Mouse (Mus musculus) ZHBTc4 (cell line): Measurements from ENCODE around the gene H6pd.

Experiments used
- DNase-seq: peaks from one replicate; pipeline ENCODE4 v3.0.0-alpha.2; 2011; ENCODE audit warnings: low read depth, low spot score

Gene H6pd

DNA sequence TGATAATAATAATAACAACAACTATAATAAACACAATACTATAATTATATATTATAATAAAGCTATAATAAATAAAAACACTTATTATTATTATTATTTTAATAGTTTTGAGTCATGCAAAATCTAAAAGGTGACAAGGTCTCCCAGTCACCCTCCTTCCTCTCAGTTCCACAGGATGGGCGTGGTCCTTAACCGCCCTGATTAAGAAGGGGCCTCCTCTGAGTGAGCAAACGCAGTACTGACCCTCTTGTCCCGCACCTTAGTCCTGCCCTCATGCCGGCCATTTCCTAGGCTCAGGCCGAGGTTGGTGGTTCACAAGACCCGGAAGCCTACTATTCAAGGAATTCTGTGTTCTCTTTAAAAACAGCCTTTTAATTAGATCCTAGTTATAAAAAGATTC is 14.7 kb upstream of the H6pd start:
- no peak for DNase-seq

DNA sequence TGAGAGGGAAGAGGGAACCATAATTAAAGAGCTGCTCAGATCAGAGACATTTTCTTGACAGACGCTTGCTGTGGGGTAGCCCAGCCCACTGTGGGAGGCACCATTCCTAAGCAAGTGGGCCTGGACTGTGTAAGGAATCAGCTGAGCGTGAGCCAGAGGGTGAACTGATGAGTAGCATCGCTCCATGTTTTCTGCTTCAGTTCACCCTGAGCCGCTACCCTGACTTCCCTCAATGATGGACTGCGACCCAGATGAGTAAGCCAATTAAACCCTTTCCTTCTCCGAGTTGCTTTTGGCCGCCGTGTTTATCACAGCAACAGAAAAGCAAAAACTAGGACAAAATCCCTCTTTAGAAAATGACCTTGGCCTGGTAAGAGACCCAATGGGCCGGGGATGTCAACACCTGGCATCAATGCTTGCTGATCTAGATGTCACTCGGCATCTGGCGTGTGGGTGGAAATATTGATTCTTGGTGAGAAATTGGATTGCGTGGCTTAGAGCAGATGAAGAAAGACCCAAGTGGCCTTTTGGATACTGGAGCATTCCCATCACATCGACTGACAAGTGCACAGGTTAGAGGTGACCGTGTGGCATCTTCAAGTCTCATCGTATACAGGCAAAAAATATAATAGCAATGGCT is 11.0 kb upstream of the H6pd start:
- no peak for DNase-seq

DNA sequence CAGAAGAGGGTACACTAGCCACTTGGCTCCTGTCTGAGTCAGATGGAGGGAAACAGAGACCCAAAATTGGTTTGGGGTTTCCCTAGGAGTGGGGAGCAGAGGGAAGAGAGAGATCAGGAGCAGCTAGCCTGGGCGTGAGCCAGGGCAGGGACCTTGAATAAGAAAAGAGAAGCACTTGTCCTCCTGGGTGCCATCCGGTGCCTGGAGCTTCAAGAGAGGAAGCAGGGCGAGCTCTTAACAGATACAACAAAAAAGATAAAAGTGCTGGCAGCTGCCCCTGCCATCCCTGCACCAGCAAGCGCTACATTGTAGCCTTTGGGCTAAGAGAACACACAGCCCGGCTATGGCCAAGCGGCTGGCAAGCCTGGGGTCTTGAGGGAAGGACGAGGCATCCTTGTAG is 6.6 kb upstream of the H6pd start:
- DNase-seq, result no peak

DNA sequence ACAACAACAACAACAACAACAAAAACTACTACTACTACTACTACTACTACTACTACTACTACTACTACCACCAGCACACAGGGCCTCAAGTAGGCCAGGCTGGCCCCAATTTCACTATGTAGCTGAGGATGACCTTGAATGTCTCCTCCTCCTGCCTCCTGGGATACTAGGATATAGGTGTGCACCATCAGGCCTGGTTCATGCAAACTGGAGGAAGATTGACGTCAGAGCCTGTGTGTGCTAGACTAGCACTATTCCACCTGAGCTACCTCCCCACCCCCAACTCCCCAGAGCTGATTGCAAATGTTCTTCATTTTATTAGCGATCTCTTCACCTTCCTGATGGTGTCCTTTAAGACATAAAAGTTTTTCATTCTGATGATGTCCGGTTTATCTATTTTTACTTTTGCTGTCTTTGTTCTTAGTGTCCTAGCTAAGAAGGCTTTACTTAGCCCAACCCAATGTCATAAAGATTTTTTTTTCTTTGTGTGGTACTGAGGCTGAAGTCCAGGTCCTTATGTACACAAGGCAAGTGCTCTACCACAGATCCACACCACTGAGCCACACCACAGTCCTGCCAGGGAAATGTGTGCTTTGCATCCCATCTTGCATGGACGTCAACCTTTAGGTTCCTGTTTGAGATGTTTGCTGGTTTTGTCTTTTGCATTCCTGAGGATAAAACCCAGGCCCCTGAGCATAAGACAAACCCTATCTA is 5.7 kb upstream of the H6pd start:
- no peak for DNase-seq

DNA sequence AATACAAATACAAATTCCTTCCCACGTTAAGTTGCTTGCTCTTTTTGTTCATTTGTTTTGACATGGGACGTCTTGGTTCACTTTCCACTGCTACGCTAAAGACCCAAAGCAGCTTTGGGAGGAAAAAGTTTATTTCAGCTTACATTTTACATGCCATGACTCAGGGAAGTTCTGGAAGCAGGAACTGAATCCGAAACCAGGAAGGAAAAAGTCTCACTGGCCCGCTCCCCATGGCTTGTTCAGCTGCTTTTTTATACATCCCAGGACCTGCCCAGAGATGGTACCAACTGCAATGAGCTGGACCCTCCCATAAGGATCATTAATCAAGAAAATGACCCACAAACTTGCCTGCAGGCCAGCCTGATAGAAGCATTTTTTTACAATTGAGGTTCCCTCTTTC is 5.0 kb upstream of the H6pd start:
- no peak for DNase-seq

DNA sequence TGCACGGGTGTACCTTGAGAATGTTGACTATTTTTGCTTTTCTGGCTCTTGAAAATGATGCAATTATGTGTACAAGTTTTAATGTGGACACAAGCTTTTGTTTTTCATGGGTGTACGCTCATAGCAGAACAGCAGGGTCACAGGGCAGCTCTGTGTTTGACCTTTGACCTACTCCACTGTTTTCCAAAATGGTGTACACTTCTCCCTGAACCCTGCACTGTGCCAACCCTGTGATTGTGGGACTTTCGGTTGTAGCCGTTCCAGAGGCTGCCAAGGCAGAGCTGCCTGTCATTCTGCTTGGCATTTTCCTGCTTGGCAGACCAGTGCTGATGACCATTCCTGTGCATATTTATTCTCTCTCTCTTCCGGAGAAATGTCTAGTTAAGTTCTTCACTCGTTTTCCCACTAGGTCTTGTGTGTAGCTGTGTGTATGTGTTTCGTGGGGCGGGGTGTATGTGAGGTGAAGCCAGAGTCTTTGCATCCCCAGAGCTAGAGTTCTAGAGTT is 4.4 kb upstream of the H6pd start:
- no peak for DNase-seq

DNA sequence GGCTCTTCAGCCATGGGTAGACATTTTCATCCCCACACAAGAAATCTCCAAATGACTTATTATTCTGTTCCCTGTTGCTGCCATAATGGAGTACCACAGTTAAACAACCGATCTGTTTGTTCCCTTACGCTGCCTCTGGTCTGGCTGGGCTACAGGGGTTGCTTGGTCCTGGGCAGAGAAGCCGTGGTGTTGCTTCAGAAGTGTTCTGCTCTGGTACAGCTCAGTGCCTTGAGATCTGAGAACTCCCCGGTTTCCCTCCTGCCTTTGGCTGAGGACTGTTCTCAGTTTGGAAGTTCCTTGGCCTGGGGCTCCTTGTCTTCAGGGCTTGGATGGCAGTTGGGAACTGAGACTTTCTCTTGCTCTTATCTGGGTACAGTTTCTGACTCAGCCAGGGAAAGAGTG is 3.5 kb upstream of the H6pd start:
- no peak for DNase-seq

DNA sequence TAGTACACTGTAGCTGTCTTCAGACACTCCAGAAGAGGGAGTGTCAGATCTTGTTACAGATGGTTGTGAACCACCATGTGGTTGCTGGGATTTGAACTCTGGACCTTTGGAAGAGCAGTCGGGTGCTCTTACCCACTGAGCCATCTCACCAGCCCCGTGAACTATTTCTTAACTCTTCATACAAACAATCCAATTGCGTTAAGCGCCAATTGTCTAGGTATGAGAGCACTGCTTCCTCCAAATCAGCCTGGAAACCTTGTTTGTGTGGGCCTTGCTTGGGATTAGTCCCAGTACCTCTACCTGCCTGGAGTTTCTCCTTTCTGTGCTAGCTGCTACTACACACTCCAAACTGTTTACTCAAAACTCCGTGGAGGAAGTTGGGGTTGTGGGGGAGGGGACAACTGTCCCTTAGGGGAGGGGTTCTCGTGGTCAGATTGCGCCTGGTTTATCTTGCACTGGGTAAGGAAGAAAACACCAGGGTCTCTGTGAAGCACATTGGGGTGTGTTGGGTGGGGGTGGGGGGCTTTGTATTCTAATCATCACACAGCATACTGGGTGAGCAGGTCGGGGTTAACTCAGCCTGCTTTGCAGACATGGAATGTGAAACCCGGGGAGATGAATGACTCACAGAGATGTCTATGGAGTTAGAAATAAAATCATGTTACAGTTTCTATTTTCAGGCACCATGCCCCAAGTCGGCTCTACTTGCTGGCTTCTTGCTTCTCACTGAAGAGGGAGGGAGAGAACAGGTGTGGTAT is 2.9 kb upstream of the H6pd start:
- DNase-seq, result no peak

DNA sequence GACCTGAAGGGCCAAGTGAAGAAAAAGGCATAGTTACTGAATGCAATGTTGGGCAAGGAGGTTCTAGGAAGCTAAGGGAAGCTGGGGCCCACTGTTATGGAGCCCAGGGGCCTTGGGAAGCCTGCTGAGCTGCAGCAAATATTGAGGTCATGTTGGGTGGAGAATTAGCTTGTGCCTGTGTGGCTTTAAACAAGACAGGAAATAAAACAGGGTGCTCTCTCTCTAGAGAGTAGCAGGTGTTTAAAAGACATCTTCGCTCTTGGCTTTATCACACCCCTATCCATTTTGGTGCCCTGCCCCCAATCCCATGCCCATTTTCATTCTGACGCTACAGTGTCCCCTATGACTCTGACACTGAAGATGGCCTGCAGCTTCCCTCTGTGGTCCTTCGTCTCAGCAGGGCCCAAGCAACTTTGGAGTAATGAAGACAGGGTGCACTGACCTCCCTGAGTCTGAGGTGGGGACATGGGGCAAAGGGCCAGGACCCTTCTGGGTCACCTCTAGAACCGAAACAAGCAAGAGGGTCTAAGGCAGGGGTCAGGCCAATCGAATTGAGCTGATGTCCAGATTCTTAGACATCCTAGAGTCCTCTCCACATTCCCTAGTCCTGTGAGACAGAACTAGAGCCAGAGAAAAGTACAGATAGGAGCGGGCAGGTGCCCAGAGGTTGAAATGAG is 1.4 kb upstream of the H6pd start:
- no peak for DNase-seq

DNA sequence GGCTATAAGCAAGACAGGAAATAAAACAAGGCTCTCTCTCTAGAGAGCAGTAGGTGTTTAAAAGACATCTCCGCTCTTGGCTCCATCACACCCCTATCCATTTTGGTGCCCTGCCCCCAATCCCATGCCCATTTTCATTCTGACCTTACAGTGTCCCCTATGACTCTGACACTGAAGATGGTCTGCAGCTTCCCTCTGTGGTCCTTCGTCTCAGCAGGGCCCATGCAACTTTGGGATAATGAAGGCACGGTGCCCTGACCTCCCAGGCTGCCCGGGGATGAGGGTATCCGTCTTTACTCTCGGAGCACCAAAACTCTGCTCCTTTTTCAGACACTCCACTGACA is 736 bp upstream of the H6pd start:
- no peak for DNase-seq

DNA sequence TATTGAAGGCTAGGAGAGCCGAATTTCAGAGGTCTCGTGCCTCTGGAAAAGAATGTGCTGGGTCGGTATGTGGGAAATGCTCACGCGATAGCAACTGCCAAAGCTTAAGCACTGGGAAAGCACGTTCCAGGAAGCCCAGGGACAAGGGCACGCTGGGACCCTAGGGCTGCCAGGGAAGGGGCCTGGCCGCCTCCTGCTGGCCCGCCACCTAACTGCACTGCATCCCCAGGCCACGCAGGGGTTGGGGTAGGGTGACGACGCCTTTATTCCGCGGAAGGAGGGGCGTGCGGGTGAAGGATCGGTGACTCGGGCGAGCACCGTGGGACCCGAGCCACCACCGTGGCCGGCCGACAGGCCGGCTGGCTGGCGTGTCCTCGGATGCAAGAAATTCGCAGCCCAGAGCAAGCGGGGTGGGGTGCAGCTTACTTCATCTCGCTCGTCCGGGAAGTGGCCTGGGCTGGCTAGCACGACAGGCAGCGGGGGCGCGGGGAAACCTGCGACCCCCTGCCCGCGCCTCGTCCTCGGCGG is 434 bp downstream of the H6pd start:
- peak; percentile 95 for DNase-seq

DNA sequence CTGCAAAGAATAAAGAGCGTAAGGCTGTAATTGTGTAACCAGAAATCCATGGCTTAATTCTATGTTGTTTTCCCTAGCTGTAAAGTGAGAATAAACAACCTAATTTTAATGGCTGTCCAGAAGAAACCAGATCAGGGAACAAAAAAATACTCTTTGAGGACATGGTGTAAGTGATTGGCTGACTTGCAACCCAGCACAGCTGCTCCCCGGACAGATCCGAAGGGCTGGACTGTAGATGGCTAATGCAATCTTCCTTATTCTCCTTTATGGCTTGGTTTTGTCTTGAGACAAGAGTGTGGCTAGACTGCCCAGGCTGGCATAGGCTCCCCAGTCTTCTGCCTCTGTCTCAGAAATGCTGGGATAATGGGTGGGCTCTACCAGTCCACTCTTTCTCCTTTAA is 1.4 kb downstream of the H6pd start:
- DNase-seq, result no peak

DNA sequence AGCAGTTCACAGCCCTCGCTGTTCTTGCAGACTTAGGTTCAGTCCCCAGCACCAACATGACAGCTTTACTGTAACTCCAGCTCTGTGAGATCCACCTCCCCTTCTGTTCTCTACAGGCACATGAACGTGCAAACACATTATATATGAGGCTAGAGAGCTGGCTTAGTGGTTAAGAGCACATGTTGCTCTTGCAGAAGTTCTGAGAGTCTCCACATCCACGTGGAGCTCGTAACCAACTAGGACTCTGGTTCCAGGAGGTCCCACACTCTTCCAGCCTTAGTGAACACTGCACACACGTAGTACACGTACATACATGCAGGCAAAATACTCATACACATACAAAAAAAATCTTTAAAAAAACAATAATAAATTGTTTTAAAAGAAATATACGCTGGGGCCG is 1.8 kb downstream of the H6pd start:
- DNase-seq, result no peak

DNA sequence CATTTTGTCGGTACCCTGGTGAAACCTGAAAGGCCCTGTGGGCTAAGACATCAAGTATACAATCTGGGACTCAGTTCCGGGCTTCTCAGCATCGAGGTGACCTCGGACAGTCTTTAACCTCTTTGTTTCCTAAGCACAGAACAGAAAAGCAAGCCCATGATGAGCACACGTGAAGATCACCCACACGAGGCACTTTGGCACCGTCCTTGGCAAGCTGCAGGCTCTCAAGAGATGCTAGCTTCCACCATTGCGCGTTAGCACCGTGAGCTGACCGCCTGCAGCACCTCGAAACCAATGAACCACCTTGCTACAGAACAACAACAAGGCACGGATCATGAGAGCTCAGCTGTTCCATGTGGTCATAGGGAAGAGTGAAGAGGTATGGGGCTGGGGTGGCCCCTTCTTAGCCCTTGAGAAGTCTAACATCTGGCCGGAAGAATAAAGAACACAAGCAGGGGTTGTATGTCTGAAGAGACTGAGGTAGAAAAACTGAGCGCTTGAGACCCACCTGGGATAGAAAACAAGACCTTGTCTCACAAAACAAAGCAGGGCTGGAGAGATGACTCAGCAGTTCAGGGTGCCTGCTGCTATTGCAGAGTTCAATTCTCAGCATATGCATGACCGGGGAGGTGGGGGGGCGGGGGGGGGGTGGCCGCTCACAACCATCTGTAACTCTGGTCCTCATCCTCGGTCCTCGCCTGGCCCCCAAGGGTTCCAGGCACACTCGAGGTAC is 2.5 kb downstream of the H6pd start:
- peak; percentile 41 for DNase-seq

DNA sequence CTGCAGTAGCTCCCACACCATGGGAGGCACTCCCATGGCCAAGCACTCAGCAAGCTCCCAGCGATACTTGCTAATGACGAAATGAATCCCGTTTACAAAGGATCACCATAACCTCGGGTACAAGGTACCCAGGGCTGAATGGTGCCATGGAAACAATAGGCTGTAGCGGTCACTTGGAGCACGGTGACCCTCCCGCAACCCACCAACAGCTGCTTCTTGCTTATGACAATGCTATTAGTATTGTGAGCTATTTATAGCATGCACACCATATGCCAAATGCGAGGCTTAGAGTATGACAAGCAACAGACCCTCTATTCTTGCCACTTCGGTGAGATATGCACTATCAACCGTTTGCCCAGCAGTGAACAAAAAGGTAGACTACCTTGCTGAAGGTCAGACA is 3.6 kb downstream of the H6pd start:
- no peak for DNase-seq

DNA sequence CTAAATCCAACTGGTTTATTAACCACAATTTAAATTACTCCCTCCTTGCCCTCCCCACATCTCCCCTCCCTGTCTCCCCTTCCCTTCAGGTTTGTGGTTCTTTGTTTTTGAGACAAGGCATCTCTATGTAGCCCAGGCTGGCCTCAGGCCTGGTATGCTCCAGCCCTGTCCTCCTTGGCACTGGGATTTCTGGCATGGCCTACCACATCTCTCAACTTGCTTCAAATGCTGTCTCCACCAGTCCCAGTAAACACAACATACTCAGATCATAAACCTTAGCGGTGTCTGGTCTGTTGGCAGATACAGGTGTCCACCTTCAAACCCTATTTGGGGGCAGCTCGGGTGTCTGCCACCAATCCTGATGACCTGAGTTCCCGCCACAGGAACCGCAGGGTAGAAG is 5.2 kb downstream of the H6pd start:
- DNase-seq, result no peak

DNA sequence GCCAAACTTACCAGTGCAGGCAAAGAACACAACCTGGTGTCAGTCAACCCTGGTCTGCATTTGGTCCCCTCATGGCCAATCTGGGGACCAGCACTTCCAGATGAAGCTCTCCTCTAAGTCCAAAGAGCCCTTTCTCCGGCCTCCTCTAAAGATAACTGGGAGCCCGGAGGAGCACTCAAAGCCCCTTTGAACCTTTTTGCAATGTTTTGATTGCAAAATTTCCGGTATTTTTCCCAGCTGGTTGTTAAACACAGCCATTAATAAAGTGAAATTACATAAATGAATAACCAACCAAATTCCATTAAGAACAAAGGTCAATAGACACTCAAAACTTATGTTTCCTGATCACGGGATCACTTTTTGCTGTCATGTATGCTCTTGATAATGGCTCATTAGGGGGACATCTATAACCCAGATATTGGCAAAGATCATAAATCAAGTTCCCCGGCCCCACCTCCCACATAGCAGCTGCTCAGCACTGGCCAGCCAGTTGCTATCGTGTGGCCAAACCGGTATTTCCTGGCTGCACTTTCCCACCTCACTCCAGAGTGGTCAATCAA is 5.7 kb downstream of the H6pd start:
- no peak for DNase-seq

DNA sequence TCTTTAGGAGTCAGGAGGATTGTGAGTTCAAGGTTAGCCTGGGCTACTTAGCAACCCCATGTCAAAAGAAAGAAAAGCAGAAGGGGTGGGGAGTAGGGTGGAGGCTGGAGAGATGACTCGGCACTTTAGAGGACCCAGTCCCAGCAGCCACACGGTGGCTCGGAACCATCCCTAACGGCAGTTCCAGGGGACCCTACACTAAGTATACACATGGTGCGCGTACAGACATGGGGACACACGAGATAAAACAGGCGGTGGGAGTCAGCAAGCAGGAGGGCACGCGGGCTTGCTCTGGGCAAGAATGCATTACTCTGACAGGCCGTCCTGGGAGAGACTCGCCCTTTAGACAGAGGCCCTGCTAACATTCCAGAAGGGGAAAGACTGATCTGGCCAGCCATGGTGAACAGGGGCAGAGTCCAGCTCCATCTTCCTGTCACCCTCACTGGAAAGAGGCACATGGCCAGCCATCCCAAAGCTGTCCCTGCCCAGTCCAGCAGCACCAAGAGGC is 6.7 kb downstream of the H6pd start:
- DNase-seq, result peak; percentile 66

DNA sequence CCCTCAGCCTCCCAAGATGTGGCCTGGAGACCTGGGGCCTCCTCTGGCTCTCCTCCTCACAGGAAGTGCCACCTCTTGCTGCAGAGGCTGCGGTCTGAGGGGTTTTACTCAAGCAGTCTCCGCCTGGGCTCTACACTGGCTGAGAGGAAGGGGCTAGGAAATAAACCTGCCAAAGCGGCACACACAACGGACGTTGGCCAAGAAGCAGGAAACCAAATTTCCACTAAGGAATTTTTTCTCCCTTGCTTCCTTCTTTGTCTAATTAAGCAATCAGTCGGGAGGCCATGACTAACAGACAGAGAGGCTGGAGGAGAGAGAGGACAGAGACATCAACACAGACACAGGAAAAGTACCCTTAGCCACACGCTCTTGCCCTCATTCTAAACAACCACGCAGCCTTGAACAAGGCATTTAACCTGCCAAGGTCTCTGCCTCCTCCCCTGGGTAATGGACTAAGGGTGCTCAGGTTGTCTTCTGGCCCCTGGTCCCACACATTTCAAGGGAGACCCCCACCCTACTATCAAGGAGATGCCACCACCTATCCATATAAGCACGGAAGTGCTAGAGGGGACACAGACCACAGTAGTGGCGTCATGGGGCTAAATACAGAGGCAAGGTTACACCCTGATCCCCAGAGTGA is 7.5 kb downstream of the H6pd start:
- no peak for DNase-seq

DNA sequence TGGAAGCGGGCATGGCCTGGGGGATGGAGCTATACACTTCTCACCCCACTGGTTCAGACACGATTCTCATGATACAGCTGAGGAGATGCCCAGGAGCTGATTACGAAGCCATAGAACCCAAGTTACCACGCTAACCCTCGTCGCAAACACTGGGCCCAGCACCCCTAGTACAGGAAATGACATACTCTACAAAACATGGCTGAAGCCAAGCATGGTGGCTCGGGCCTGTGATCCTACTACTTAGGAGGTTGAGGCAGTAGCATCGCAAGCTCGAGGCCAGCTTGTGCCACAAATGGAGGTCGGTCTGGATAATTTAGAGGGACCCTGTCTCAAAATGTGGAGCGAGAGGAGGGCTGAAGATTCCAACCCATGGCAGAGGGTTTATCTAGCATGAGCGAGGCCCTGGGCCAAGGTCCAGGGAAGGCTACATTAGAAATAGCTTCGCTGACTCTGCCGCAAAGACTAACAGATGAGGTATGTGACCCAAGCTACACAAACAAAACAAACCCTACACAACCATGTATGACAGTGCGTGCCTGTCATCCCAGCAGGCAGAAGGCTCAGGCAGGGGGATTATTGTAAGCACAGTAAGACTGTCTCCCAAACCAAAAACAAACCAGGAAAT is 8.8 kb downstream of the H6pd start:
- no peak for DNase-seq
